Mouse (Mus musculus): ENCODE measurements around the gene Pck2. TPM values are rescaled to one million over a fixed set of nuclear protein-coding genes. Genes with fewer than 3 reads are reported as not detected.

Pck2 gene
- polyA plus RNA-seq, 1 experiment from 2014 or later: 23.3 TPM

- no peak overlapping the region for H3K4me3 ChIP-seq (replicated peaks; ENCODE audit: low read length)
- no peak overlapping the region for H3K4me2 ChIP-seq (ENCODE audit: low read length)
- peaks cover 22% of the 10 kb centered on the region for H3K36me3 ChIP-seq (ENCODE audit: control insufficient read depth, insufficient read depth)
- H3K27me3 ChIP-seq (replicated peaks; ENCODE audit: control insufficient read depth, insufficient read depth, low read length): no peaks in the 10 kb centered on the region
- ATAC-seq: no peak
- no peak overlapping the region for H3K27ac ChIP-seq (ENCODE audit: low read length)
- WGBS: 89% methylated on average over 10 of the region's 10 CpGs
- H3K4me1 ChIP-seq (replicated peaks; ENCODE audit: control insufficient read depth, insufficient read depth, low read length): peaks cover 15% of the 10 kb centered on the region
- no peak overlapping the region for H3K9ac ChIP-seq (replicated peaks; ENCODE audit: low read depth, low read length)
- no peaks in the 10 kb centered on the region for H3K9me3 ChIP-seq (ENCODE audit: control insufficient read depth, low read length)
Measured at GRCm38 (mm10) chr14:55561860-55562259, 21.8 kb downstream of the Pck2 start.

GRCm38 (mm10) chr14:55563249-55563648 is 23.2 kb downstream of the Pck2 start:
- H3K4me3 ChIP-seq (replicated peaks; ENCODE audit: low read length): no peak overlapping the region
- no peak overlapping the region for H3K4me2 ChIP-seq (ENCODE audit: low read length)
- H3K27me3 ChIP-seq (replicated peaks; ENCODE audit: control insufficient read depth, insufficient read depth, low read length): no peaks in the 10 kb centered on the region
- no peak for ATAC-seq
- H3K27ac ChIP-seq (ENCODE audit: low read length): no peak overlapping the region
- WGBS: 92% methylated on average over 11 of the region's 11 CpGs
- peaks cover 34% of the 10 kb centered on the region for H3K36me3 ChIP-seq (ENCODE audit: control insufficient read depth, insufficient read depth)
- H3K9ac ChIP-seq (replicated peaks; ENCODE audit: low read depth, low read length): no peak overlapping the region
- no peaks in the 10 kb centered on the region for H3K9me3 ChIP-seq (ENCODE audit: control insufficient read depth, low read length)
- H3K4me1 ChIP-seq (replicated peaks; ENCODE audit: control insufficient read depth, insufficient read depth, low read length): peaks cover 15% of the 10 kb centered on the region

DNA sequence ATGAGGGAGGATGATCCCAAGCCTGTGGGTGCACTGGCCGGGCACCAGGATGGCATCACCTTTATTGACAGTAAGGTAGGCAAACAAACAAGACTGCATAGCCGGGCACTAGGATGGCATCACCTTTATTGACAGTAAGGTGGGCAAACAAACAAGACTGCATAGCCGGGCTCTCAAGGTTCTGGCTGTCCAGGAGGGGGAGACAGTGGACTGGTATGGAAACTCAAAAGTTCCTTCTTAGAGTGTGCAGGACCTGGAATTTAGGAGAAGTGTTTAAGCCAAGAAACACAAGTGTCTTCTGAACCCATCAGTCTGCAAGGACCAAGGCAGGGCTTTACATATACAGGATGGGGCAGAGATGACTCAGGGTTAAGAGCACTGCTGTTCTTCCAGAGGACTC is 25.7 kb downstream of the Pck2 start:
- H3K4me2 ChIP-seq (ENCODE audit: low read length): no peak overlapping the region
- H3K9me3 ChIP-seq (ENCODE audit: control insufficient read depth, low read length): no peaks in the 10 kb centered on the region
- peaks cover 43% of the 10 kb centered on the region for H3K36me3 ChIP-seq (ENCODE audit: control insufficient read depth, insufficient read depth)
- no peak for ATAC-seq
- no peak overlapping the region for H3K4me3 ChIP-seq (replicated peaks; ENCODE audit: low read length)
- no peak overlapping the region for H3K9ac ChIP-seq (replicated peaks; ENCODE audit: low read depth, low read length)
- WGBS: 81% methylated on average over 3 of the region's 3 CpGs
- peaks cover 13% of the 10 kb centered on the region for H3K4me1 ChIP-seq (replicated peaks; ENCODE audit: control insufficient read depth, insufficient read depth, low read length)
- no peaks in the 10 kb centered on the region for H3K27me3 ChIP-seq (replicated peaks; ENCODE audit: control insufficient read depth, insufficient read depth, low read length)
- no peak overlapping the region for H3K27ac ChIP-seq (ENCODE audit: low read length)

DNA sequence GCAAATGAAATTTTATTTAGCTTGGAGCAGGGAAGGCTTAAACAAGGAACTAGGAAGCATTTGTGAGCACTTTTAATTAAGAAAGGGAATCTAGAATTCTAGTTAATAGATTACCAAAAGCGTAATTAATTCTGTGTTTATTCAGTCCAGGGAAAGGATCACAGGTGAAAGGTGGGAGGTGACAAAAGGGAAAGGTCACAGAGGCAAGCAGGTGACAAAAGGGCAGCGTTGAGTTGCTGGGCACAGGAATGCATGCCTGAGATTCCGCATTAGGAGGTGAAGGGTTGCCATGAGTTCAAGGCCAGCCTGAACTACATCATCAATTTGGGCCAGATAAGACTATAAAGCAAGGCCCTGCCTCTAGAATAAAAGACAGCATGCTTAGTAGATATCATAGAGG is 27.4 kb downstream of the Pck2 start:
- Histone ChIP-seq H3K9ac (replicated peaks; ENCODE audit: low read depth, low read length) (no peak overlapping the region), H3K36me3 (ENCODE audit: control insufficient read depth, insufficient read depth) (peaks cover 43% of the 10 kb centered on the region)

DNA sequence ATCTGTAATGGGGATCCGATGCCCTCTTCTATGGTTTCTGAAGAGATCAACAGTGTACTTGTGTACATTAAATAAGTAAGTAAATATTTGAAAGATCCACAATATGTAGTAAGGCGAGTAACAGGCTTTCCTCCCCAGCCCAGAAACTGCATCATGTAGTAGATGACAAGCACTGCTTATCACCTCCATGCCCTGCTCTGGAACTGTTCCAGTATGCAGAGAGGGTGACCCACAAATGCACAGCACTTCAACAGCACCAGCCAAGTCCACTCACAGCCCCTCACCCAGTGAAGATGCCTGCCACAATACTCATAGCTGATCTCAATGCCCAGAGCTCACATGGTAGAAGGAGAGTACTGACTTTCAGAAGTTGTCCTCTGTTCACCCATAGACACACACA is 30.5 kb downstream of the Pck2 start:
- Histone ChIP-seq H3K27me3 (replicated peaks; ENCODE audit: control insufficient read depth, insufficient read depth, low read length) (no peaks in the 10 kb centered on the region), H3K4me3 (replicated peaks; ENCODE audit: low read length) (no peak overlapping the region), H3K4me2 (ENCODE audit: low read length) (no peak overlapping the region), H3K36me3 (ENCODE audit: control insufficient read depth, insufficient read depth) (peaks cover 30% of the 10 kb centered on the region), H3K27ac (ENCODE audit: low read length) (no peak overlapping the region), H3K4me1 (replicated peaks; ENCODE audit: control insufficient read depth, insufficient read depth, low read length) (no peaks in the 10 kb centered on the region), H3K9me3 (ENCODE audit: control insufficient read depth, low read length) (no peaks in the 10 kb centered on the region), H3K9ac (replicated peaks; ENCODE audit: low read depth, low read length) (no peak overlapping the region)
- no peak for ATAC-seq
- WGBS: 91% methylated on average over 2 of the region's 2 CpGs

More for the DNA sequence above, 27.4 kb downstream of the Pck2 start:
- H3K4me3 ChIP-seq (replicated peaks; ENCODE audit: low read length): no peak overlapping the region
- H3K4me1 ChIP-seq (replicated peaks; ENCODE audit: control insufficient read depth, insufficient read depth, low read length): no peaks in the 10 kb centered on the region
- no peak overlapping the region for H3K27ac ChIP-seq (ENCODE audit: low read length)
- H3K4me2 ChIP-seq (ENCODE audit: low read length): no peak overlapping the region
- no peaks in the 10 kb centered on the region for H3K27me3 ChIP-seq (replicated peaks; ENCODE audit: control insufficient read depth, insufficient read depth, low read length)
- WGBS: 90% methylated on average over 3 of the region's 3 CpGs
- no peak for ATAC-seq
- H3K9me3 ChIP-seq (ENCODE audit: control insufficient read depth, low read length): no peaks in the 10 kb centered on the region

DNA sequence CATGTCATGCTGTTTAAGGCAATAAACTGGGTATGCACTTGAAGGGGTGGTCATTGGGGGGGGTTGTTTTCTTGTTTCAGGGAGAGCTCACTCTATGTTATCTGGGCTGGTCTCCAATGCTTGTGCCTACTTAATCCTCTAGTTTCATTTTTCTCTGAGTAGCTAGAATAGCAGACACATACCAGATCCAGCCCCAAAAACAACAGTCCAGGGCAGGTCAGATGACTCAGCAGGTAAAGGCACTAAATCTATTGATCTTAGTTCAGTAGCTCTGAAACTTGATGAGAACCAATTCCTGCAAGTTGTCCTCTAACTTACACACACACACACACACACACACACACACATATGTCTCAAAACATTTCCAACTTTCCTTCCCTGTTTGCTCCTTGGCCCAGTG is 31.7 kb downstream of the Pck2 start:
- H3K9ac ChIP-seq (replicated peaks; ENCODE audit: low read depth, low read length): no peak overlapping the region
- no peak overlapping the region for H3K4me3 ChIP-seq (replicated peaks; ENCODE audit: low read length)
- peaks cover 22% of the 10 kb centered on the region for H3K36me3 ChIP-seq (ENCODE audit: control insufficient read depth, insufficient read depth)
- ATAC-seq: no peak
- no peak overlapping the region for H3K4me2 ChIP-seq (ENCODE audit: low read length)
- no peak overlapping the region for H3K27ac ChIP-seq (ENCODE audit: low read length)
- no peaks in the 10 kb centered on the region for H3K27me3 ChIP-seq (replicated peaks; ENCODE audit: control insufficient read depth, insufficient read depth, low read length)
- H3K4me1 ChIP-seq (replicated peaks; ENCODE audit: control insufficient read depth, insufficient read depth, low read length): no peaks in the 10 kb centered on the region
- H3K9me3 ChIP-seq (ENCODE audit: control insufficient read depth, low read length): no peaks in the 10 kb centered on the region

DNA sequence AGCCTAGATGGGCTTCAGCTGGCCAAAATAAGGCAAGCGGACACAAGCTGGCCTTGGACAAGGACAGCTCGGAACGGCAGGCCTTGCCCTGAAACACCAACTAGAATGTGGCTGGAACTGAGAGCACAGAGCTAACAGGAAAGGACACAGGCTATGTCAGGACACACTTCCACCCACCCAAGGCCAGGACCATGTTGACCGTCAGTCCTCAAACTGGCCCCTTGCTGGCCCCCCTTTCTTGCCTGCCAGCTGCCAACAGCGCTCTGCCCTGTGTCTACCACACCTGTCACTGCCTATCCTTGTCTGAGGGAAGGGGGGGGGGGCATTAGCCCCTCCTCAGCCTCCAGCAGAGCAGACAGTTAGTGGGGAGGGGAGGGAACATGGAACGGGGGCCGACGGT is 35.2 kb downstream of the Pck2 start, which contains the start of gene Fitm1:
Gene Fitm1, plus strand, starts transcription at position 316 of the 400 bp plus-strand sequence.
- 80% methylated on average over 7 of the region's 8 CpGs for WGBS
- ATAC-seq: no peak
- H3K36me3 ChIP-seq (ENCODE audit: control insufficient read depth, insufficient read depth): no peaks in the 10 kb centered on the region

DNA sequence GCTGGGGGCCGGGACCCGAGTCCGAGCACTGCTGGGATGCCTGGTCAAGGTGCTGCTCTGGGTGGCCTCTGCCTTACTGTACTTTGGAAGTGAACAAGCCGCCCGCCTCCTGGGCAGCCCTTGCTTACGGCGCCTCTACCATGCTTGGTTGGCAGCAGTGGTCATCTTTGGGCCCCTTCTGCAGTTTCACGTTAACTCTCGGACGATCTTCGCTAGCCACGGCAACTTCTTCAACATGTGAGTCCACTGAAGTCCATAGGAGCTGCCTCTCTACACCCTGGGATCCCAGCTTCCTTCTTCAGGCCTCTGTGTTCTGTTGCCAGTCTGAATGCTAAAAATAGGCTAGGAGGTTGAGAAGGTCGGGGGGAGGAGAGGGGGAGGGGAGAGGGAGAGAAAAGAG is 35.6 kb downstream of the Pck2 start:
- no peak overlapping the region for H3K27ac ChIP-seq (ENCODE audit: low read length)
- no peak overlapping the region for H3K4me2 ChIP-seq (ENCODE audit: low read length)
- WGBS: 86% methylated on average over 13 of the region's 13 CpGs

More for the DNA sequence above, 35.2 kb downstream of the Pck2 start, which contains the start of gene Fitm1:
- Histone ChIP-seq H3K27me3 (replicated peaks; ENCODE audit: control insufficient read depth, insufficient read depth, low read length) (no peaks in the 10 kb centered on the region), H3K9me3 (ENCODE audit: control insufficient read depth, low read length) (no peaks in the 10 kb centered on the region), H3K9ac (replicated peaks; ENCODE audit: low read depth, low read length) (no peak within 1 kb of the TSS), H3K4me2 (ENCODE audit: low read length) (no peak within 1 kb of the TSS), H3K4me1 (replicated peaks; ENCODE audit: control insufficient read depth, insufficient read depth, low read length) (peaks cover 15% of the 10 kb centered on the region), H3K27ac (ENCODE audit: low read length) (no peak within 1 kb of the TSS), H3K4me3 (replicated peaks; ENCODE audit: low read length) (no peak within 1 kb of the TSS)

GRCm38 (mm10) chr14:55576376-55576775 is 36.3 kb downstream of the Pck2 start:
- no peak overlapping the region for H3K4me2 ChIP-seq (ENCODE audit: low read length)
- H3K27ac ChIP-seq (ENCODE audit: low read length): no peak overlapping the region
- WGBS: 76% methylated on average over 16 of the region's 16 CpGs
- H3K27me3 ChIP-seq (replicated peaks; ENCODE audit: control insufficient read depth, insufficient read depth, low read length): no peaks in the 10 kb centered on the region
- no peaks in the 10 kb centered on the region for H3K36me3 ChIP-seq (ENCODE audit: control insufficient read depth, insufficient read depth)
- H3K4me3 ChIP-seq (replicated peaks; ENCODE audit: low read length): no peak overlapping the region
- no peaks in the 10 kb centered on the region for H3K9me3 ChIP-seq (ENCODE audit: control insufficient read depth, low read length)
- no peak for ATAC-seq
- H3K9ac ChIP-seq (replicated peaks; ENCODE audit: low read depth, low read length): no peak overlapping the region
- peaks cover 15% of the 10 kb centered on the region for H3K4me1 ChIP-seq (replicated peaks; ENCODE audit: control insufficient read depth, insufficient read depth, low read length)

More for the DNA sequence above, 35.6 kb downstream of the Pck2 start:
- ATAC-seq: no peak
- H3K9me3 ChIP-seq (ENCODE audit: control insufficient read depth, low read length): no peaks in the 10 kb centered on the region
- no peak overlapping the region for H3K9ac ChIP-seq (replicated peaks; ENCODE audit: low read depth, low read length)
- no peaks in the 10 kb centered on the region for H3K27me3 ChIP-seq (replicated peaks; ENCODE audit: control insufficient read depth, insufficient read depth, low read length)
- no peak overlapping the region for H3K4me3 ChIP-seq (replicated peaks; ENCODE audit: low read length)
- H3K36me3 ChIP-seq (ENCODE audit: control insufficient read depth, insufficient read depth): no peaks in the 10 kb centered on the region
- H3K4me1 ChIP-seq (replicated peaks; ENCODE audit: control insufficient read depth, insufficient read depth, low read length): peaks cover 15% of the 10 kb centered on the region
